Mouse (Mus musculus): ENCODE results near the gene Slc38a9.
"Not testable (repeated sequence)": the region's sequence is repeated elsewhere in the genome, so short reads cannot be mapped to it uniquely, and the experiment has no call there.

Gene Slc38a9

DNA sequence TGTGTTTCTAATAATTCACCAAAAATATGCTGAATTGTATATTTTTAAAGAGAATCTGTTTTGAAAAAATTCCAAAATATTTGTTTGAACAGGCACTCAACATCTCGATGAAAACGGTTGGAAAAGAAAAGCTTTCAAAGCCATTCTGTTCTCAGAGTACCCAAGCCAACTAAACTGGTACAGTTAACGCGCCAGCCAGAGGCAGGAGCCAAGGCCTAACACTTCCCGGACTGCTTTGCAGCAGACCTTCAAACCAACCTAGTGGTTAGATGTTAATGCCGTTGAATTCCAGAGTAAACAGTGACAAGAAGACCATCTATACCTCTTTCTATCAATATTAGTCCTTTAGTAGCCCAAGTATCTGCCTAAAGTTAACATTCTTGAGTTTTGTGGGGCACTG, 23.4 kb downstream of the Slc38a9 start:
- no peak for DNase-seq (ENCODE audit: low spot score in 2 of 2)

GRCm38 (mm10) chr13:112686155-112686554, 25.6 kb downstream of the Slc38a9 start:
- DNase-seq (ENCODE audit: low spot score in 2 of 2), result no peak

GRCm38 (mm10) chr13:112692870-112693553, 32.5 kb downstream of the Slc38a9 start:
- DNase-seq (ENCODE audit: low spot score in 2 of 2), result no peak

- no peak for DNase-seq (ENCODE audit: low spot score in 2 of 2)
These were observed 35.1 kb downstream of the Slc38a9 start for GRCm38 (mm10) chr13:112695526-112696240.

GRCm38 (mm10) chr13:112701256-112701655, 40.7 kb downstream of the Slc38a9 start:
- no peak for DNase-seq (ENCODE audit: low spot score in 2 of 2)

DNA sequence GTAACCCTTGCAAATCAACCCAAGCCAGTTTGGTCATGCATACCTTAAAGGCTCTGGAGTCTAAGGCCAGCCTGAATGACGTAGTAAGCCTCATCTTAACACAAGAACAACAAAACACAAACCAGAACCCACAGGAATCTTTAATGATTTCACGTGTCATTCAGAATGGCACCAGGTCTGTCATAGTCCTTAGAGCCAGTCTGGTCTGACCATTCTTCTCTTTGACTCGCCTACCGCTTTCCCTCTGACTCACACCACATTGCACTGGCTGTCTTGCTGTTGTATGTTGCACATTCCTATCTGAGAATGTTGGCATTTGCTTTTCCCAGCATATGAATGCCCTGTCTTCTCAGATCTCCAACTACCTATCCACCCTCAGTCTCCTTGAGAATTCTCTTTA, 45.8 kb downstream of the Slc38a9 start:
- no peak for DNase-seq (ENCODE audit: low spot score in 2 of 2)

- DNase-seq (ENCODE audit: low spot score in 2 of 2), result no peak
These were observed 59.7 kb downstream of the Slc38a9 start for GRCm38 (mm10) chr13:112720078-112720736.

DNA sequence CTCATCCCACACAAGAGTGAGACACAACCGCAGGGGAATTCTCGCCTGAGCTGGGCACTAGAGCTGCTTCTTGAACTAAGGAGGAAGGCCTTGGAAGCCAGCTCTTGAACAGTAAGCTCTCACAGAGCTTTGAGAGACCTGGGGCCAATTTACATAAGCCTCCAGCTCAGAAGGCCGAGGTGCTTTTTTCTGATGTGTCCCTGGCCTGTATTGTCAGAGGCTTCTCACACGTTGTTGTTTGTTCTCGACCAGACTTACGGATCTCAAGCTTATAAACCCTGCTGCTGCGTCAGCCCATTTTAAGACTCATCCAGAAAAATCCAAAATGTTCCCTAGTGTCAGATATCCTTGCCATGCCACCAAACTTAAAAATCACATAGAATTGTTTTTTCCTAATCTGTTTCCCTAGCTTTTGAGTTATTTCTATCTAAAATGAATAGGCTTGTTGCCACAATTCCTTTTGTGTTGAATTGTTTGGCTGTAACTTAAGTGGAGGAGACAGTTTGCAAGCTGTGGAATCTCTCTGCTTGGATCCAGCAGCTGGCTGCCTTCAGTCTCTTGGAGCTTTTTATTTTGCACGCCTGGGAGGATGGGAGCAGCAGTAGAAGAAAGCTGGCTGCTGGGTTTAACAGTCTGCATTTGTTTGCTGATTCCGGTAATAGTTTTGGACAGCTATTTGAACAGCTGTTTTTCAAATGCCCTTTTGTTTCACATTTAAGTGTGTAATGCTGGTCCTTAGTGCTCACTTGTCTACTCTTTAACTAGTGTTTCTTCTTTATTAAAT, 61.6 kb downstream of the Slc38a9 start:
- DNase-seq (ENCODE audit: low spot score in 2 of 2), result peak in 1 of 2 experiments; percentile 14

DNA sequence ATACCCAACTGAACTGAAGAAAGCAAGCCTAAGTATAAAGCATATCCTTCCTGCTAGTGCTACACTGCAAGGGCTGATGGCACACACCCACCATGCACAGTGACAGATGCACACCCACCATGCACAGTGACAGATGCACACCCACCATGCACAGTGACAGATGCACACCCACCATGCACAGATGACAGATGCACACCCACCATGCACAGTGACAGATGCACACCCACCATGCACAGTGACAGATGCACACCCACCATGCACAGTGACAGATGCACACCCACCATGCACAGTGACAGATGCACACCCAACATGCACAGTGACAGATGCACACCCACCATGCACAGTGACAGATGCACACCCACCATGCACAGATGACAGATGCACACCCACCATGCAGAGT, 63.7 kb downstream of the Slc38a9 start:
- DNase-seq (ENCODE audit: low spot score in 2 of 2), result not testable (repeated sequence)

- DNase-seq (ENCODE audit: low spot score in 2 of 2), result no peak
These were observed 65.5 kb downstream of the Slc38a9 start for GRCm38 (mm10) chr13:112726002-112726401.

DNA sequence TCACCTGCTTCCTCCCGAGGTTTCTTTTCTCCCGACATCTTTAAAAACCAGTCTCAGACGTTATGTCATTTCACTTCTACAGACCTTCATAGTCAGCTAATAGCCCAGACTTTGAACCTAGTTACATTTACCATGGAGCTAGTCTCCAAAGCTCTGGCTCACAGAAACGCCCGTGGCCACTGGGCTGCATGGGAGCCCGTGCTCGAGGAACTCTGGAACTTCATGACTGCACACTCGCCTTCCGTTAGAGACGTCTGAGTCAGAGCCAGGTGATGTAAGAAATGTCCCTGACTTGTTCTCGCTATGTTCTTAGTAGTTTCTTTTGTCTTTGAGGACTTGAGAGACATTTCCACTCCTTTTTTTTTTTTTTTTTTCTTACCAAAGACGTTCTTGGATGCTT, 72.8 kb downstream of the Slc38a9 start:
- DNase-seq (ENCODE audit: low spot score in 2 of 2), result no peak

DNA sequence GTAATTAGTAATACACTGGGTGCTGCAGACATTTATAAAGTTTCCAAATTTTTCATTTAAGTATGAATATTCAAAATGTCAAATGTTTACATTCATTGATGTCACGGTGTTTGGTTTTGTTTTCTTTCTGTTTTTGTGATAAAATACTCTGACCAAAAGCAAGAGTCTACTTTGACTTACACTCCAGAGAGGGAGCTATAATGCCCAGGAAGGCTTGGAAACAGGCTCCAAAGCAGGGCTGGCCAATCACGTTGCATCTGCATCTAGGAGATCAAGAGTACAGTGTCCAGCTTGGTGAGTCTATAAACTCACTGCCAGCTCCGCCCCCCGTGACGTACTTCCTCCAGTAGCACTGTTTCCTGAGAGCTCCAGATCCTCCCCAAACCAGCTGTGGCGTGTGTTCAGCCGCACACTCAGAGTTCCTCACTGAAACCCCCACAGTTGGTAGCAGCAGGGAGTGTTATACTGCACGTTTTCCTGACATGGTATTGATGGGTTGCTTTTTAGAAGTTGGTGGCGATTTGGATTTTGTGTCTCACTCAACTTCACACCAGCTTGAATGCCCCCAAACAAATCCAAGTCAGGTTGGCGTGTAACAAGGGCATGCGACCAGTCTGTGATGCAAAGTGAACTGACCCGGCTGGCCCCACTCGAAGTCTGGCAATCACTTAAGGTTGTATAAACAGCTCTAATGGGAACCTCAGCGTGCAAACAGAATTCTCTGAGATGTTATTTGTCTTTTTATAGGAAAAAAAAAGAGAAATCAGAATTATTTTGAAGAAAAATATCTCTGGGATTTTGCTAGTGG, 74.6 kb downstream of the Slc38a9 start:
- DNase-seq (ENCODE audit: low spot score in 2 of 2), result no peak

GRCm38 (mm10) chr13:112736407-112736806, 75.9 kb downstream of the Slc38a9 start:
- no peak for DNase-seq (ENCODE audit: low spot score in 2 of 2)

GRCm38 (mm10) chr13:112737110-112737509, 76.6 kb downstream of the Slc38a9 start:
- no peak for DNase-seq (ENCODE audit: low spot score in 2 of 2)

GRCm38 (mm10) chr13:112738005-112738404, 77.5 kb downstream of the Slc38a9 start:
- no peak for DNase-seq (ENCODE audit: low spot score in 2 of 2)

DNA sequence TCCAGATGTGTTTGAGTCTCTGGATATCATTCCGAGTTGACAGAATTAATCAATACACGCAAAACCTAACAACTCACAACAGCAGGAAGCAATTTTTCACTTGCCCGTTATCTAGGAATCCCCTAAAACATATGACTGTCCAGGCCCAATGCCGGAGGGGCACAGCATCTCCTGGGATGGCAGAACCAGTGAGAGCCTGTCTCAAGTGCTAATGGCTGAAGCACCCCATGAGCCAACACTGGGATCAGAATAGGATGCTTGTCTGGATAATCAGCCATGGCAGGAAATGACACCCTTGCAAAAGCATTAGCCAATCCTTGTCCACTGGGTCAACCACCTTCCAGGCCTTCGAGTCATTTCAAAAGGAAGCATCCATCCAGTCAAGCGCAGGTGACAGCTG, 79.5 kb downstream of the Slc38a9 start:
- DNase-seq (ENCODE audit: low spot score in 2 of 2), result no peak

DNA sequence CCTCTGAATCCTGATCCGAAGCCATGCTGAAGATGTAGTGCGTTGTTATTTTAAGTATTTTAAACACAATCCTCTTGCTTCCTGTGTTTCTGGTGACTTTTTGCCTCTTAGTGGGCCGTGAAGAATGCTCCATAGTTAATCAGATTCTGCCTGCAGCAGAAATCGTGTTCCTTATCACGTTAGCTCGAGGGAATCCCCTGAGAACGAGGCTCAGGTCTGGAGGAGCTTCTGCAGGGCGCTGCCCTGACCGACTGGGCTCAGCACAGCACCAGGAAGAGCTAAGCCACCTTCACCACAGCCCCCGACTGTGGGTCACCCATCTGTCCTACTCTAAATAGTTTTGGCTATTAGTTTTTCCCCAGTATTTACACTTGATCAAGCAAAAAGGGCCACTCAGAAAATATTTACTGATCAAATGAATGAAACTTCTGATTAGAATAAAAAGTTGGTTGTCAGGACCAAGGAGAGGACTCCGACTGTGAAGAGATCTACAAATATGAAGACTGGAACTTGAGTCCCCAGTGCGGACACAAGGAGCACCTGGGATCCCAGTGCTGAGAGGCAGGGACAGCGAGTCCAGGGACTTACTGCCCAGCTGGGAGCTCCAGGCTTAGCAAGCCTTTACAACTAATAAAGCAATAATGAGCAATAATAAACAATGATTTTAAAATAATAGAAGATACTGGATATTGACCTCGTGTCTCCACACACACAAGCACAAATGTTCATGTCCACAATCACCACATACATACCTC, 81.7 kb downstream of the Slc38a9 start:
- DNase-seq (ENCODE audit: low spot score in 2 of 2), result no peak

DNA sequence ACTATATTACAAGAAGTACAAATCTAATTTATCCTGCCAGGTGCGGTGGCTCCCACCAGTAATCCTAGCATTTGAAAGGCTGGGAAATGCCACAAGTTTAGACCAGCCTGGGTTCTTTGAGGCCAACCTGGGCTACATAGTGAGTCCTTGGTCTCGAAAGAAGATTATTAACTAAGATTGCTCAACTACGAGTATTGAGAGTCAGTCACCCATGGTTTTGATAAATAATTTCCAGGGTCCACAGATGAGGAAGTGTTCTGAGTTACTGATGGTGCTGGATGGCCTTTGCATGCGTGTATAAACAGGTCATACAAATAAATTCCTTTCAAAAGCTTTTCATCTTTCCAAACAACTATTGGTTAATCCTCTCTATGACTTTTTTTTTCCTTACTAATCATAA, 83.1 kb downstream of the Slc38a9 start:
- no peak for DNase-seq (ENCODE audit: low spot score in 2 of 2)

DNA sequence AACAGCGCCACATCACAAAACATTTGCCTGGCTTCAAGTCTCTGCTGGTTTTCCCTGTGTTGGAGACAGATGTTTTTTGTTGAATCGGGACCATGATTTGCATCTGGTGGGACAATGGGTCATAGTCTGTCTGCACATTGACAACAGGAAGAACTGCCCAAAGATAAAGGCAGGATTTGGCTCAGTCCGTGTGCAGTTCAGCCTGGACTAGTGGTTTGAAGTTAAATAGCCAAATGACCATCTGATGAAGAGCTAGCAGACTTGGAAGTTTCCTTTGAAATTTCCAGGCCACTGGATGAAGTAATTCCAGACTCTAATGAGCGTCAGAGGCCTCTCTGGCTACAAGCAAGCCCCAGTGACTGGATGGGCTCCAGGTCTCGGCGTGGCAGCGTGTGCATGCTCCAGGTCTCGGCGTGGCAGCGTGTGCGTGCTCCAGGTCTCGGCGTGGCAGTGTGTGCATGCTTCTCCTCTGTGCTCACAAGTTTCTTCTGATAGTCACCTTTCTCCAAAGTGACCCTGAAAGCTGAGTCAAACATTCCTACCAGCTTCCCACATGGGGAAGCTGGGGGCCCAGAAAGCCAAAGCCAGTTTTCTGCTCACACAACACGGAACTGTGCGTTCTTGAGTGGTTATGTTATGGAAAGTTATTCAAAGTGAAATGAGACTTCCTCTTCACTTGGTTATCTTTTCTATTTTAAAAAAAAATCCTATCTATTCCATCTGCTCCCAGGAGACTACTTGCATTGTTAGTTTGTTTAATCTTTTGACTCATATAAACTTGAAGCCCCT, 83.7 kb downstream of the Slc38a9 start:
- DNase-seq (ENCODE audit: low spot score in 2 of 2), result no peak

Measured in frontal cortex, postnatal 25 days (tissue).